Mouse (Mus musculus): ENCODE results near the gene Pfn5. TPM values are rescaled to one million over a fixed set of nuclear protein-coding genes. Genes with fewer than 3 reads are reported as not detected.
"Not testable (repeated sequence)": the region's sequence is repeated elsewhere in the genome, so short reads cannot be mapped to it uniquely, and the experiment has no call there.

Pfn5 gene
- polyA plus RNA-seq (2014; fragmentation: Nextera tagmentation; extraction: Ambion mirVana) = not detected in 2 replicates

DNA sequence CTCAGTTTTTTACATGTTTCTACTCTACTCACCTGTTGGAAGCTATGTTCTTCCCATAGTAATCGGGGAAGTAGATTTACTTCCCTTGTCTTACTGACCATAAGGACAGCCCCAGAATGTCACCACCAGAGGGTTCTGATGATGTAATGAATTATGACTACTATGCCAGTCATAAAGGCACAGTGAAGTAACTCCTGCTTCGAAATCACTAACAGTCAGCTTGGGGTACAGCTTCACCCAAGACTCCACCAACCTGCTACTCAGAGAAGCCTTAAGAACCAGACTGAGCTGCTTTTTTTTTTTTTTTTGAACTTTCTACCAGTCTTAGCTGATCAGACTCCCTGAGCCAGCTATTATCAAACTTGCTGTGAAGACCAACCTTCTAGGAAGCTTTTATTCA lies at the start of gene Pfn5, which contains the start of gene Asb12:
Gene Pfn5, plus strand, starts transcription at position 218 of the 400 bp plus-strand sequence.
Gene Asb12, minus strand, starts transcription at position 101 of the 400 bp plus-strand sequence.
- H3K4me1 ChIP-seq (ENCODE audit: control insufficient read depth, insufficient read depth, low read length) = no peaks in the 10 kb centered on the region
- no peak for ATAC-seq
- no peak within 1 kb of the TSS for H3K9ac ChIP-seq (ENCODE audit: low read length)
- no peak within 1 kb of the TSS for H3K4me3 ChIP-seq (ENCODE audit: low read depth, low read length)
- no peak within 1 kb of the TSS for H3K4me2 ChIP-seq (ENCODE audit: low read length)
- H3K9me3 ChIP-seq (replicated peaks; ENCODE audit: control insufficient read depth, low read length) = no peaks in the 10 kb centered on the region
- DNase-seq (ENCODE audit: low spot score) = no peak
- no peaks in the 10 kb centered on the region for H3K27me3 ChIP-seq (replicated peaks; ENCODE audit: control insufficient read depth, insufficient read depth, low read length)
- no peaks in the 10 kb centered on the region for H3K36me3 ChIP-seq (ENCODE audit: control insufficient read depth, insufficient read depth, low read length)
- no peak within 1 kb of the TSS for H3K27ac ChIP-seq (ENCODE audit: low read depth, low read length)
- 93% methylated on average over 2 of the region's 2 CpGs for WGBS

DNA sequence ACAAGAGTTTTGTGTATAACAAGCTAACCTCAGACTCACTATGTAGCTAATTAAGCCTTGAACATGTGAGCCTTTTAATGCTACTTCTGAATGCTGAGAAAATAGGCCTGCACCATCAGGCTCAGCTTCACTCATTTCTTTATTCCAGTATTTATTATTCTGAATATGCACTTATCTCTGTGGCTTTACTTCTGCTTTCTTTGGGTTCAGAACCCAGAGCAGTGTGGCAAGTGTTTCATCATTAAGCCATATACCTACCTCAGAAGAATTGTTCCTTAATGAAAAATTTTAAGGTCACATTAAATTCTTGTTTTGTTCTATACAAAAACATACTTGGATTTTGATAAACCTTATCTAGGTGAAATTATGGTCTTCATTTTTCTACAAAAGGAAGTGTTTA lies 34.0 kb upstream of the Pfn5 start:
- Histone ChIP-seq H3K4me2 (ENCODE audit: low read length) (no peak overlapping the region), H3K9me3 (replicated peaks; ENCODE audit: control insufficient read depth, low read length) (no peaks in the 10 kb centered on the region), H3K36me3 (ENCODE audit: control insufficient read depth, insufficient read depth, low read length) (no peaks in the 10 kb centered on the region), H3K4me3 (ENCODE audit: low read depth, low read length) (no peak overlapping the region), H3K4me1 (ENCODE audit: control insufficient read depth, insufficient read depth, low read length) (no peaks in the 10 kb centered on the region), H3K9ac (ENCODE audit: low read length) (no peak overlapping the region), H3K27me3 (replicated peaks; ENCODE audit: control insufficient read depth, insufficient read depth, low read length) (no peaks in the 10 kb centered on the region), H3K27ac (ENCODE audit: low read depth, low read length) (no peak overlapping the region)
- no peak for DNase-seq (ENCODE audit: low spot score)
- ATAC-seq = no peak

DNA sequence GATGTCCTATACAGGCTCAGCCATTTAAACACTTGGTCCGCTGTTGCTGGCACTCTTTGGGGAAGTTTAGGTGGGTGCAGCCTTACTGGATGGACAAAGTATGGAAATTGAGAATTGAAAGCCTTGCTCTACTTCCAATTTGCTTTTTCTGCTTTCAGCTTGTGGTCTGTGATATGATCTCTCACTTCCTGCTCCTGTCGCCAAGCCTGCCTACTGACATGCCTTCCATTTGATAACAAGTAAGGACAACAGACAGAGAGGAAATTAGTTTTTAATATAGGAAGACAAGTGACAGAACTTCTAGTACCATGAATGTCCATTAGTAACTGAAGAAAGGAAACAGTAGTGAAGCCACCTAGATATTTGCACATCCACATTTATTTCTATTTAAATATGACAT lies 32.7 kb upstream of the Pfn5 start:
- no peaks in the 10 kb centered on the region for H3K36me3 ChIP-seq (ENCODE audit: control insufficient read depth, insufficient read depth, low read length)
- H3K9me3 ChIP-seq (replicated peaks; ENCODE audit: control insufficient read depth, low read length) = no peaks in the 10 kb centered on the region
- no peak for DNase-seq (ENCODE audit: low spot score)
- no peak overlapping the region for H3K4me2 ChIP-seq (ENCODE audit: low read length)
- no peak for ATAC-seq
- H3K27ac ChIP-seq (ENCODE audit: low read depth, low read length) = no peak overlapping the region
- H3K27me3 ChIP-seq (replicated peaks; ENCODE audit: control insufficient read depth, insufficient read depth, low read length) = no peaks in the 10 kb centered on the region
- no peak overlapping the region for H3K9ac ChIP-seq (ENCODE audit: low read length)
- 97% methylated on average over 2 of the region's 2 CpGs for WGBS
- H3K4me1 ChIP-seq (ENCODE audit: control insufficient read depth, insufficient read depth, low read length) = no peaks in the 10 kb centered on the region
- no peak overlapping the region for H3K4me3 ChIP-seq (ENCODE audit: low read depth, low read length)

DNA sequence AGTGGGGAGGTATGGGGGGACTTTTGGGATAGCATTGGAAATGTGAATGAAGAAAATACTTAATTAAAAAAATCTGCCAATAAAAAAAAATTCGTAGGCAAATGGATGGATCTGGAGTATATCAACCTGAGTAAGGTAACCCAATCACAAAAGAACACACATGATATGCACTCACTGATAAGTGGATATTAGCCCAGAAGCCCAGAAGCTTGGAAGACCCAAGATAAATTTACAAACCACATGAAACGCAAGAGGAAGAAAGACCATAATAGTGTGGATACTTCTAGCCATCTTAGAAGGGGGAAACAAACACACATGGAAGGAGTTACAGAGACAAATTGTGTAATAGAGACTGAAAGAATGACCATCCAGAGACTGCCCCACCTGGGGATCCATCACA lies 22.4 kb upstream of the Pfn5 start:
- WGBS = 89% methylated on average over 2 of the region's 2 CpGs
- not testable (repeated sequence) for H3K36me3 ChIP-seq (ENCODE audit: control insufficient read depth, insufficient read depth, low read length); H3K27me3 ChIP-seq (replicated peaks; ENCODE audit: control insufficient read depth, insufficient read depth, low read length); H3K4me1 ChIP-seq (ENCODE audit: control insufficient read depth, insufficient read depth, low read length); H3K4me3 ChIP-seq (ENCODE audit: low read depth, low read length); H3K9ac ChIP-seq (ENCODE audit: low read length); DNase-seq (ENCODE audit: low spot score); H3K9me3 ChIP-seq (replicated peaks; ENCODE audit: control insufficient read depth, low read length); H3K4me2 ChIP-seq (ENCODE audit: low read length); H3K27ac ChIP-seq (ENCODE audit: low read depth, low read length); ATAC-seq

DNA sequence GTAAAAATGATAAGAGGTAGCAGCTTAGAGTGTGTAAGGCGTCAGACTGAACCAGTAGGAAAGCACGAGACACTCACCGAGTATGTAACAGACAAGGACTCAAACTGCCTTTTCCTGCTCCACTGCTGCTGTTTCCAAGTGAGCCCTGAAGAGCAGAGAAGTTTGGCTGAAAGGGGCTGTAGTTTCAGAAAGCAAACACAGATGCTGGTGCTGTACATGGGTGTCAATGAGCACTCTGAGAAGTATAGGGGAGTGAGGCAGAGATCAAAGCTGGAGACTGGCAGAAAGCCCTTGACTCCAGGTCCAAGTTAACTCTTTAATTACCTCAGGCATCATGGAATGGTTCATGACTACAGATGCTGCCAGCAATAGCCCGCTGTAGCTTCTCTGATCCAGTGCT lies 3.6 kb upstream of the Pfn5 start:
- H3K4me2 ChIP-seq (ENCODE audit: low read length) = no peak overlapping the region
- WGBS = 77% methylated on average over 4 of the region's 4 CpGs
- ATAC-seq = no peak
- no peak overlapping the region for H3K4me3 ChIP-seq (ENCODE audit: low read depth, low read length)
- H3K36me3 ChIP-seq (ENCODE audit: control insufficient read depth, insufficient read depth, low read length) = no peaks in the 10 kb centered on the region
- no peak overlapping the region for H3K27ac ChIP-seq (ENCODE audit: low read depth, low read length)
- no peak for DNase-seq (ENCODE audit: low spot score)
- H3K9ac ChIP-seq (ENCODE audit: low read length) = no peak overlapping the region
- H3K9me3 ChIP-seq (replicated peaks; ENCODE audit: control insufficient read depth, low read length) = no peaks in the 10 kb centered on the region
- H3K27me3 ChIP-seq (replicated peaks; ENCODE audit: control insufficient read depth, insufficient read depth, low read length) = no peaks in the 10 kb centered on the region
- no peaks in the 10 kb centered on the region for H3K4me1 ChIP-seq (ENCODE audit: control insufficient read depth, insufficient read depth, low read length)

DNA sequence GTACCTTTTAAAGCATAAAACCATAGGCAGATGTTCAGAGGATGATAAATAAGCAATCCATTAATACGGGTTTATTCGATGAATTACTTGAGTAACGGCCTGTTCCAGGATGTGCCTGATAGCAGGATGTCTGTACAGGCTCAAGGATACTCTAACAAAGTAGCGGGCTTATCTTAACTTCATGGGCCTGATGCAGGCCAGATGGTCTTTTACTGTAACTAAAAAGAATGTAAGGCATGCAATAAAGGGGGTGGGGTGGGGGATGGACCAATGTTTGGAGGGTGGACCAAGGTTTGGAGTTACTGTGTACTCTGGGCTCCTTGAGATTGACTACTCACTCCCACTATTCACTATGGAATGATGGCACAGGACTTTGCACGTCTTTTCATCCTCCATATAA lies 42.7 kb downstream of the Pfn5 start:
- H3K27ac ChIP-seq (ENCODE audit: low read depth, low read length) = no peak overlapping the region
- H3K4me3 ChIP-seq (ENCODE audit: low read depth, low read length) = no peak overlapping the region
- 88% methylated on average over 5 of the region's 5 CpGs for WGBS
- H3K9ac ChIP-seq (ENCODE audit: low read length) = no peak overlapping the region
- no peak for ATAC-seq
- no peak for DNase-seq (ENCODE audit: low spot score)
- H3K4me1 ChIP-seq (ENCODE audit: control insufficient read depth, insufficient read depth, low read length) = no peaks in the 10 kb centered on the region
- no peaks in the 10 kb centered on the region for H3K36me3 ChIP-seq (ENCODE audit: control insufficient read depth, insufficient read depth, low read length)
- no peaks in the 10 kb centered on the region for H3K27me3 ChIP-seq (replicated peaks; ENCODE audit: control insufficient read depth, insufficient read depth, low read length)
- no peaks in the 10 kb centered on the region for H3K9me3 ChIP-seq (replicated peaks; ENCODE audit: control insufficient read depth, low read length)
- no peak overlapping the region for H3K4me2 ChIP-seq (ENCODE audit: low read length)

Other genes starting within 250 kb of the Pfn5 start
- 6.9 and 9.4 TPM in 2 replicates for gene Amer1, start 113.2 kb upstream of the Pfn5 start, polyA plus RNA-seq (2014; fragmentation: Nextera tagmentation; extraction: Ambion mirVana)
- gene Asb12, start 117 bp upstream of the Pfn5 start, polyA plus RNA-seq (2014; fragmentation: Nextera tagmentation; extraction: Ambion mirVana) = 0.28 and 0.39 TPM in 2 replicates
- gene Zc4h2, start 100.4 kb downstream of the Pfn5 start, polyA plus RNA-seq (2014; fragmentation: Nextera tagmentation; extraction: Ambion mirVana) = 91.3 and 100 TPM in 2 replicates
- gene Zc3h12b, start 153.6 kb downstream of the Pfn5 start, polyA plus RNA-seq (2014; fragmentation: Nextera tagmentation; extraction: Ambion mirVana) = 1.9 and 2.6 TPM in 2 replicates

All from forebrain, embryonic 14.5 days (tissue).